8 mouse cellular contexts compared by ENCODE assay signal in the genomic region with DNA sequence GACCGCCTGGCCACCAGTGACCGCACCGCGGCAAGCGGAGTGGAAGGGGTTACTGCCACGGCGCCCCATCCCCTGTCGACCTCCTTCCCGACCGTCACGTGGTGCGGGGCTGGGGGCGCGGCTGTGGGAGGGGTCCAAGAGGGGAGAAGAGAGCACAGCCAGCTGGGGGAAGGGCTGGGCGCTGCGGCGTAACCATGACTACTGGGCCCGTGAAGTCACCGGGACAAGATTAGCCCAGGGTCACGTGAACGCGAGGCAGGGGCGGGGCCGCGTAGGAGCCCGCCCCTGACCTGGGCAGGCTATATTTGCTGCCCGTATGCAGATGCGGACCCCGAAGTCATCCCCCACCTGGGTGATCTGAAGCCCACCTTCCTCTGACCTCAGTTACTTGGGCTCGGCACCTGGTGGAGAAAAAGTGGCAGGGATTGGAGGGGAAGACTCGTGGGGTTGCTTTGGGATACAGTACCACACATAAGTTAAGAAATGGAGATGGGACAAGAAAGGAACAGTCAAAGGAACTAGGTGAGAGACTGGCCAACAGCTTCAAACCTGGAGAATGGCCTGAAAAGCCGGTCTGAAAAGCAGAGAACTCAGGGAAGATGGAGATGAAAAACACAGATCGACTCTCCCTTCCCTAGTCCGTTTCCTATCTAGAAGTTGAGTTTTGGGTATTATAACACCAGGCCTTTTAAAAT. TPM values are rescaled to one million over a fixed set of nuclear protein-coding genes. Genes with fewer than 3 reads are reported as not detected.
DNase-seq lines count a peak whose midpoint lies in the region.

No protein-coding gene starts in this region.

- peak overlapping the region; percentile 95 for H3K4me3 ChIP-seq in megakaryocyte, embryonic 14.5 days (replicated peaks)

- H3K9me3 ChIP-seq in megakaryocyte, embryonic 14.5 days, result no peaks in the 10 kb centered on the region

- DNase-seq in adrenal gland, adult (ENCODE audit: inconsistent age in 2 of 2, low spot score in 1 of 2), result peak; percentile 91 to 95
- peak; percentile 96 for DNase-seq in embryo, embryonic 10 days (ENCODE audit: low spot score)
- DNase-seq in gastrocnemius, postnatal 10 days, result peak; percentile 77
- peak; percentile 82 for DNase-seq in induced T-regulatory cell, adult 2 months (ENCODE audit: low read depth)
- DNase-seq in left cerebral cortex, adult 9 months (ENCODE audit: low spot score in 2 of 2), result peak; percentile 78 to 86
- DNase-seq in right cerebral cortex, postnatal 10 days (ENCODE audit: low spot score in 2 of 2), result peak; percentile 95 to 97
- peak; percentile 85 for DNase-seq in urinary bladder, postnatal 14 days (ENCODE audit: low spot score)

- H3K27me3 ChIP-seq in megakaryocyte, embryonic 14.5 days (replicated peaks), result peaks cover 7% of the 10 kb centered on the region

- H3K4me1 ChIP-seq in megakaryocyte, embryonic 14.5 days, result peaks cover 47% of the 10 kb centered on the region

- peaks cover 11% of the 10 kb centered on the region for H3K36me3 ChIP-seq in megakaryocyte, embryonic 14.5 days (replicated peaks; ENCODE audit: low read length)

RNA-seq across cellular contexts. Expression of a gene that starts 6.1 kb away (rescaled TPM):
- total RNA-seq in gastrocnemius, postnatal 10 days (2021), result 1 to 10 TPM; 3.8 to 4.9 TPM
- polyA plus RNA-seq in megakaryocyte, embryonic 14.5 days (2012; ENCODE audit: insufficient read depth, low replicate concordance), result 2.3 and 5.9 TPM in 2 replicates

RNA-seq across cellular contexts. Expression of a gene that starts 7.2 kb away (rescaled TPM):
- total RNA-seq in gastrocnemius, postnatal 10 days (2021), result not detected
- polyA plus RNA-seq in megakaryocyte, embryonic 14.5 days (2012; ENCODE audit: insufficient read depth, low replicate concordance), result not detected in 2 replicates

RNA-seq across cellular contexts. Expression of a gene that starts 7.3 kb away (rescaled TPM):
- 10 to 100 TPM; 45.7 to 49.2 TPM for total RNA-seq in gastrocnemius, postnatal 10 days (2021)
- polyA plus RNA-seq in megakaryocyte, embryonic 14.5 days (2012; ENCODE audit: insufficient read depth, low replicate concordance), result 46.9 and 64.7 TPM in 2 replicates

RNA-seq across cellular contexts. Expression of a gene that starts 14.0 kb away (rescaled TPM):
- total RNA-seq in gastrocnemius, postnatal 10 days (2021), result 1 to 10 TPM; 1.2 to 3.4 TPM
- polyA plus RNA-seq in megakaryocyte, embryonic 14.5 days (2012; ENCODE audit: insufficient read depth, low replicate concordance), result 4.0 TPM in 1 of 2 replicates, not detected in the other

RNA-seq across cellular contexts. Expression of a gene that starts 40.4 kb away (rescaled TPM):
- total RNA-seq in gastrocnemius, postnatal 10 days (2021), result 100 to 1,000 TPM; 476 to 508 TPM
- polyA plus RNA-seq in megakaryocyte, embryonic 14.5 days (2012; ENCODE audit: insufficient read depth, low replicate concordance), result 254 and 404 TPM in 2 replicates

Comparison
In these comparisons a context has a peak if more than half of its experiments do, and no peak if none do; other contexts are left out.
1. Peak in every context shown above with its lines: DNase-seq and H3K4me3 ChIP-seq.